Mouse (Mus musculus) layer of hippocampus, adult 9-10 months (tissue): Measurements from ENCODE around the gene Xrra1.
"Not testable (repeated sequence)": the region's sequence is repeated elsewhere in the genome, so short reads cannot be mapped to it uniquely, and the experiment has no call there.

Experiments
- DNase-seq: peaks from one replicate; pipeline ENCODE4 v3.0.0; 2022; ENCODE audit warnings: low spot score

Gene Xrra1

GRCm38 (mm10) chr7:99896905-99897304, 38.0 kb downstream of the Xrra1 start:
- DNase-seq: no peak

GRCm38 (mm10) chr7:99902208-99902607, 43.3 kb downstream of the Xrra1 start:
- no peak for DNase-seq

GRCm38 (mm10) chr7:99902918-99903665, 44.2 kb downstream of the Xrra1 start:
- DNase-seq: no peak

- no peak for DNase-seq
Observed at GRCm38 (mm10) chr7:99904421-99905005, 45.6 kb downstream of the Xrra1 start.

- no peak for DNase-seq
Observed at GRCm38 (mm10) chr7:99906346-99906745, 47.4 kb downstream of the Xrra1 start.

- no peak for DNase-seq
Observed at GRCm38 (mm10) chr7:99907463-99907862, 48.5 kb downstream of the Xrra1 start.

- DNase-seq: no peak
Observed at GRCm38 (mm10) chr7:99911038-99911437, 52.1 kb downstream of the Xrra1 start.

GRCm38 (mm10) chr7:99914316-99914715, 55.4 kb downstream of the Xrra1 start:
- no peak for DNase-seq

GRCm38 (mm10) chr7:99915511-99915910, 56.6 kb downstream of the Xrra1 start:
- DNase-seq: no peak

GRCm38 (mm10) chr7:99916741-99917319, 57.9 kb downstream of the Xrra1 start:
- no peak for DNase-seq

- no peak for DNase-seq
Observed at GRCm38 (mm10) chr7:99917320-99917844, 58.5 kb downstream of the Xrra1 start.

- DNase-seq: peak; percentile 63
Observed at GRCm38 (mm10) chr7:99919164-99919563, 60.2 kb downstream of the Xrra1 start.

- DNase-seq: no peak
Observed at GRCm38 (mm10) chr7:99919971-99920370, 61.1 kb downstream of the Xrra1 start.

- no peak for DNase-seq
Observed at GRCm38 (mm10) chr7:99920416-99920815, 61.5 kb downstream of the Xrra1 start.

- DNase-seq: peak; percentile 57
Observed at GRCm38 (mm10) chr7:99926916-99927714, 68.2 kb downstream of the Xrra1 start.

GRCm38 (mm10) chr7:99935758-99936157, 76.8 kb downstream of the Xrra1 start:
- DNase-seq: no peak

- no peak for DNase-seq
Observed at GRCm38 (mm10) chr7:99940669-99941068, 81.8 kb downstream of the Xrra1 start.

- DNase-seq: no peak
Observed at GRCm38 (mm10) chr7:99944520-99944919, 85.6 kb downstream of the Xrra1 start.

GRCm38 (mm10) chr7:99945012-99945411, 86.1 kb downstream of the Xrra1 start:
- DNase-seq: not testable (repeated sequence)

GRCm38 (mm10) chr7:99945939-99946338, 87.0 kb downstream of the Xrra1 start:
- no peak for DNase-seq

- no peak for DNase-seq
Observed at GRCm38 (mm10) chr7:99946356-99946755, 87.4 kb downstream of the Xrra1 start.

GRCm38 (mm10) chr7:99947329-99947728, 88.4 kb downstream of the Xrra1 start:
- DNase-seq: no peak
